Mouse (Mus musculus) heart, adult 2 months (tissue): ENCODE results near the gene Rnasek.

Experiments used
- CTCF ChIP-seq: fragments of 200-600 bp; IDR thresholded peaks from 2 replicates; pipeline ENCODE4 v1.8.1; 2022; ENCODE audit warnings: antibody characterized with exemption, mild to moderate bottlenecking, moderate library complexity
- POLR2A ChIP-seq: fragments of 200-500 bp; IDR thresholded peaks from 2 replicates; pipeline ENCODE4 v1.6.1; 2011; ENCODE audit warnings: mild to moderate bottlenecking, low read depth, low read length, control low read depth; ENCODE audit not compliant: insufficient read depth

DNA sequence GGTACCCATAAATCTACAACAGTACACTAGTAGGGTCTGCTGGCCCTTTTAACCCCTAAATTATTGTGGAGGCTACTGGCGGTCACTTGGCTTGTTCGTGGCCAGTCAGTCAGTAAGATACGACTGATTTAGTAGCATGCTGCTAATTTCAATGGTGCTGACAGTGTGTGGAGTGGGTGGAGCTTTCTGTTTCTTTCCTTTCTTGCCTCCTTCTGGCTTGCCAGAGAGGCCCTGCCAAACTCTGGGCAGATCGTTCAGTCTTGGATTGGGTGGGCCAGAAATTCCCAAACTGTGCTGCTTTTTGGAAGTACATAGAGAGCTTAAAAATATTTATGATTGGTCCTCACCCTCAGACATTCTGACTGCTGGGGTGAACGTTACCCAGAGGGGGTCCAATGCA, 12.5 kb downstream of the Rnasek start:
- TF ChIP-seq CTCF (no peak), POLR2A (no peak)
